Mouse (Mus musculus): ENCODE measurements around the gene Tfpt. TPM values are rescaled to one million over a fixed set of nuclear protein-coding genes. Genes with fewer than 3 reads are reported as not detected.
"Not testable (repeated sequence)": the region's sequence is repeated elsewhere in the genome, so short reads cannot be mapped to it uniquely, and the experiment has no call there.

Tfpt gene
- total RNA-seq, 4 experiments from 2014 or later: 36.3 to 53.8 (median 39.7) TPM

DNA sequence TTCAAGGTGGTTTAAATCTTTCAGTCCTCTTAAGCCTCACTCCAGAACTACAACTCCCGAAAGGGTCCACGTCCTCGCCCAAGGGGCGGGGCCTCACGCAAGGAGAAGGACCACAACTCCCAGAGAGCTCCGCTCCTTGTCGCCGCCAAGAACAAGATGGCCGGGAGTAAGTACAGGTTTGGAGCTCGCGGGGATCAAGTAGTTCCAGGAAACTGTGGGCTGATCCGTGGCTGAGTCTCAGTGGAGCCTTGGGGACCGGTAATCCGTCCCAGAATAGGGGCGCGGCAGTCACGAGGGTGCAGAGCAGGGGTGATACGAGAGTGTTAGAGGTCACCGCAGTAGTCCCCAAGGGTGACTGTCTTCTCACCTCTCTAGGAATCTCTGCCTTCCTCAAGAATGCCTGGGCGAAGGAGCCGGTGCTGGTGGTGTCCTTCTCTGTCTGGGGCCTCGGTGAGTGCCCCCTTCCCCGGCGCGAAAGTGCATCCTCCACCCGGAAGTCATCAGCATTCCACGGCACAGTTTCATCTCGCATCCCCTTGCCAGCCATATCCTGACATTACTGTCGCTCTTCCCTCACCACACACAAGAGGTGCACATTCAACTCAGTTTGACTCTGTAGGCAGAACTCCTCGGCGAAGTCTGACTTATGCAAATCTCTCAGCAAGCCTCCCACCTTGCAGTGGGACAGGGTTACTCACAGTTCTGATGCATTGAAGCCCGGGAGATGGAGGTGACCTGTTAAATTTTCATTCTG is 12.3 kb downstream of the Tfpt start, which contains the start of gene Ndufa3:
Gene Ndufa3 (plus strand): TSS at position 132 of the 754 bp plus-strand sequence.
- peak; percentile 83 to 87 for DNase-seq (ENCODE audit: low spot score in 2 of 2)

DNA sequence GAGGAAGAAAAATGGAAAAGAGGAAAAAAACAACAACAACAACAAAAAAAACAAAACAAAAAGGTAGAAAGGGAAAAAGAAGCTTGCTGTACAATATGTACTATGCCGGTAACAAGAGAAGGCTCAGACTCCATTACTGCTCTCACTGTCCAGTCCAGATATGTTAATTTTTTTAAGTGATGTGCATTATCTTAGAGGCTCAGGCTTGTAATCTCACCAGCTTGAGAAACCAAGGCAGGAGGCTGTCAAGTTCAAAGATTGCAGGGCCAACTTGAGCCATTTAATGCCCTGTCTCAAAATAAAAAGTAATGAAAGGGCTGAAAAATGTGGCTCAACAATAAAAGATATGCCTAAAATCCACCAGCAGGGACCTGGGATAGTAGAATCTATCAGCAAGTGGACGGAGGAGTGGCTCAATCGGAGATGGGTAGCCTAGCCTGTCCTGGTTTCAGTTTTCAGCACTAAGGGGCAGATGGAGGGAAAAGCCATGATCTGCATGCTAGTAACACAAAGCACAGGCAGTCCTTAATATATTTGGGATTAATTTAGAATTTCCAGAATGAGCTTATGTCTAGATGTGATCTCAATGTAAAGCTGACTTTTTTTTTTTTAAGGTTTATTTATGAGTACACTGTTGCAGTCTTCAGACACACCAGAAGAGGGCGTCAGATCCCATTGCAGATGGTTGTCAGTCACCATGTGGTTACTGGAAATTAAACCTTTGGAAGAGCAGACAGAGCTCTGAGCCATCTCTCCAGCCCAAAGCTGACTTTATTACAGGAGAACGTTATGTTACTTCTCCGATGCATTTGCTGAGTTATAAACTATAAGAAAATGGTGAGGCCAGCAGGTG is 13.1 kb downstream of the Tfpt start:
- DNase-seq (ENCODE audit: low spot score in 2 of 2): peak; percentile 41 to 50

DNA sequence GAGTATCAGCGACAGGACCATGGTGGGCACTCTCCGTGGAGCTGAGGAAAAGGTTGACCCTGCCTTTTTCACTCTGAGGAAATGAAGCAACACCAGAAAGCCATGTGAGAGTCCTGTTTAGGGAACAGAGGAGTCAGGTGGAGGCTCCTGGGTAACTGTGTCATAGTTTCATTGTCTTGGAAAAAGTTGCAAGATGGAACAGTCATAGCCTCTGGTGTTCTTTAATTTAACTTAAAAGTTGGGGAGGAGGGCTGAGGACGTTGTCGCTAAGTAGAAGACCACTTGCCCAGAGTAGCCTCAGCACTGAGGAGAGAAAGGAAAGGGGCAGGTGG is 13.7 kb downstream of the Tfpt start, which contains the start of gene Oscar:
Gene Oscar (minus strand): TSS at position 101 of the 332 bp plus-strand sequence.
- DNase-seq (ENCODE audit: low spot score in 2 of 2): no peak

DNA sequence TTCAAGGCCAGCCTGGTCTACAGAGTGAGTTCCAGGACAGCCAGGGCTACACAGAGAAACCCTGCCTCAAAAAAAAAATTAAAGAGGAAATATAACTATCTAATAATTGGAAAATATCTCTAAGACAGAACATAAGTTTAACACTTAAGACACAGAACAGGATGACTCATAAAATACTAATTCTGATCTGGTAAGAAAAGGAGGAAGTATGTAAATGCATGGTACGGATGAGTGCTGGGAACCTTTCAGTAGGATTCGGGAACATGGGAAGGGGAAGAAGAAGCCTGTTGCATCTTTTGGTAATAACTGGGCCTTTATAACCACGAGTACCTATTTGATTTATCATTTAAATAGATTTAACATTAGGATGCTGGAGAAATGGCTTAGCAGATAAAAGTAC is 15.7 kb downstream of the Tfpt start:
- no peak for DNase-seq (ENCODE audit: low spot score in 2 of 2)

DNA sequence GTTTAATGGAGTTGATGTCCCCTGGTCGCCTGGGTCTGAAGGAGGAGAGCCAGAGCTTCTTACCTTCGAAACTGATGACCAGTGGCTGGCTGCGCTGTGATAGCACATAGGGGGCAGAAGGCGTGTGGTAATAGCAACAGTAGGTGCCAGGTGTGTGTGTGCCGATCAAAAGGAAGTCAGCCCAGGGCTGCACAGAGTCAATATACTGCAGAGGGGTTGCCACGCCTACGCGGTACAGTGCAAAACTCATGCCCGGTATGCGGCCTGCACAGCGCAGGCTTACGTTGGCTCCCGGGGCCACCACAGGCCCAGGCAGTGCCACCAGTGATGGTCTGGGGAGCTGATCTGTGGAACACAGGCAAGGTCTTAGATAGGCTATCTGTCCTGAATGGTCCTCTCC is 18.7 kb downstream of the Tfpt start:
- no peak for DNase-seq (ENCODE audit: low spot score in 2 of 2)

DNA sequence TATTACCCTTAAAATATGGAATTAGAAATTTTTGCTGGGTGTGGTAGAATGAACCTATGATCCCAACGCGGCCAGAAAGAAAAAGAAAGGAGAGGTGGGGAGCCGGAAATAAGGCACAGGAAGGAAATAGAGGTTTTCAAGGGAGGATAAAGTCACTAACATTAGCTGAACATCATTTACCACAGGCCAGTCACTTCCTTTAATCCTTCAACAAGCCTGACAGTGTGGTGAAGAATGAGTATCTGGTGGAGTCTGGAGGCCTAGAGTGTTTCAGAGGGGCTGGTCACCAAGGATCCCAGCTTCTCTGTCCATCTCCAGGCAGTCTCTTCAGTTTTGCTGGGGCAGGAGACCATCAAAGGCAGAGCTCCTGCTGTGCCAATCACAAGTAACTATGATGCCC is 19.3 kb downstream of the Tfpt start:
- no peak for DNase-seq (ENCODE audit: low spot score in 2 of 2)

DNA sequence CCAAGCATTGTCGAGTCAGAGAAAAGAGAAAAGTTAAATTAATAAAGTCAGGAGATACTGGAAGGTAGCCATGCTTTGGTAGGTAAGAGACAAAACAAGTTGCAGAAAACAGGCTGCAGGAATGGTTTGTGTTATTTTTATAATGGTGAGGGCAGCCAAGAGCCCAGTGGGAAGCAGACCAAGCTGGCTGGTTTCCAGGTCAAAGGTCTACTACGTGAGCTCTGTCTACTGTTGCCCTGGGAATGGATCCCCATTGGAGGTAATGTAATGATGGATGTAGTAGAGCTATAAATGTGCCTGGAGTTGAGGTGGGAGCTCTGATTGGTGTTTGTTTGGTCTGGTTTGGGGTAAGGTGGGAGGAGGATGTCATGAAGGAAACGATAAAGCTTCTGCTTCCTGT is 20.6 kb downstream of the Tfpt start:
- DNase-seq (ENCODE audit: low spot score in 2 of 2): no peak

DNA sequence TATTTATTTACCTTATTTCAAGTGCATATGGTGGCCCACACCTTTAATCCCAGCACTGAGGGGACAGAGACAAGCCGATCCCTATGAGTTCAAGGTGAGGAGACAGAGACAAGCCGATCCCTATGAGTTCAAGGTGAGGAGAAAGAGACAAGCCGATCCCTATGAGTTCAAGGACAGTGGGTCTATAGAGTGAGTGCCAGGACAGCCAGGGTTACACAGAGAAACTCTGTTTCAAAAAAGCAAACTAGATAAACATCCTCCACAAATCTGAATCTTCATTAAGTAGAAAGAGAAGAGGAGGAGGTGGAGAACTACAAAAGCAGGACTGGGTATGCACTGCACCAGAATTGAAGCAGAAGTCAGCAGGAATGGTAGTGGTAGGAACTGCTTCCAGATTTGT is 21.1 kb downstream of the Tfpt start:
- DNase-seq (ENCODE audit: low spot score in 2 of 2): no peak

DNA sequence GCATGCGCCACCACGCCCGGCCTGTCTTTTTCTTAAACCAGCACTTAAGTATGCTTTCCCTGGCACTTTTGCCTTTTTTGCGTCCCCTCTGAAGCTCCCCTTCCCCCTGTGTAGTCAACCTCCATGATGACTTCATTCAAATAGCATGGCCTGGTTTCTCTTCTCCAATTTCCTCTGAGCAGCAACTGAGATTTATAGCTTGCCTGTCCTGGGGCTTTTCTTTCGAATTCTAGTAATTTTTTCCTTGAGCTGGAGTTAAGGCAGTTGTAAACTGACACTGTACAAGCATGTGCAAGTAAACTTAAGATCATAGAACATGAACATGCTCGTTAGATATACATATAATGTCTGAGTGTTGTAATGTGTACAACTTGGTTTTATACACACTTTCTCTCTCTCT is 22.3 kb downstream of the Tfpt start:
- no peak for DNase-seq (ENCODE audit: low spot score in 2 of 2)

DNA sequence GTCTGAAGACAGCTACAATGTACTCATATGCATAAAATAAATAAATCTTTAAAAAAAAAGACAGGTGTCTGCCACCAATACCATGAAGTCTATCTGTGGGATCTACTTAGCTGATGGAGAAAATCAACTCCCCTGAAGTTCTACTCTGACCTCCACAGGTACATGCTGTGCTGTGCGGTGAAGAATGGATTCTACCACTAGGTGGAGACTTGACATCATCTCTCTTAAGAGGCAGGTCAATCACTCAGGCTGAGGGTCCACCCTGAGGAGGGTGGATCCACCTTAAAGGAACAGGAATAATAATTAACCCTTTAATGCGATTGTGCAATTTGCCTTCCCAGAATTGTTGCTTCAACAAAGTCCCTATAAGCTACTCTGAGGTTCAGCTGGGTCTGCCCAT is 22.9 kb downstream of the Tfpt start:
- DNase-seq (ENCODE audit: low spot score in 2 of 2): no peak

DNA sequence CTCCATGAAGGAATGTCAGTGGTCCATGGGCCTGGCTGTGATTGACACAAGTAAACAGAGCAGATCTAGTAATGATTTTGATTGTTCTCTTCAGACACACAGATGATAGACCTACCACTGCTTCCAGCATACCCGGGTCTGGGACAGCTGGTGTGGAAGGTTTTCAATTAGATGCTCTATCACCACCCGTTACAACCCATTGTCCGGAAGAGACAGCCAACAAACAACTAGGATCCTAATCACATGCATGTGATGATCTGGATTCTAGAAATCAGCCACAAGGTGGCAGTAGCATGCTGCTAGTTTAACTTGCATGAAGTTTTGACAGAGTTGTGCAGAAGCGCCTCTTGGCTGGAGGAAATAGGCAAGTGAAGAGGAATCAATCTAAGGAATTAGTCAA is 28.6 kb downstream of the Tfpt start:
- peak; percentile 49 to 73 for DNase-seq (ENCODE audit: low spot score in 2 of 2)

DNA sequence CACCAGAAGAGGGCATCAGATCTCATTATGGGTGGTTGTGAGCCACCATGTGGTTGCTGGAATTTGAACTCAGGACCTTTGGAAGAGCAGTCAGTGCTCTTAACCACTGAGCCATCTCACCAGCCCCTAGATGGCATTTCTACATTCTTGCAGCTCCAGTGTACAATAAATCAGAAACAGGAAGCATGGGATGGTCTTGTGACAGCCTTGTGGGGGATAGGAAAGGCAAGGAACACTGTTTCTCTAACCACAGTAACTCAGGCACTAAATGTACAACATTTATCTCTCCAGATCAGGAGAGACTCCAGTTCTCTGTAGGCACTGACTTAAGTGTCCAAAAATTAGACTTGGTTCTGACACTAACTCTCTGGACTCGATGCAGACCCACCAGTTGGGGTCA is 32.0 kb downstream of the Tfpt start:
- not testable (repeated sequence) for DNase-seq (ENCODE audit: low spot score in 2 of 2)

DNA sequence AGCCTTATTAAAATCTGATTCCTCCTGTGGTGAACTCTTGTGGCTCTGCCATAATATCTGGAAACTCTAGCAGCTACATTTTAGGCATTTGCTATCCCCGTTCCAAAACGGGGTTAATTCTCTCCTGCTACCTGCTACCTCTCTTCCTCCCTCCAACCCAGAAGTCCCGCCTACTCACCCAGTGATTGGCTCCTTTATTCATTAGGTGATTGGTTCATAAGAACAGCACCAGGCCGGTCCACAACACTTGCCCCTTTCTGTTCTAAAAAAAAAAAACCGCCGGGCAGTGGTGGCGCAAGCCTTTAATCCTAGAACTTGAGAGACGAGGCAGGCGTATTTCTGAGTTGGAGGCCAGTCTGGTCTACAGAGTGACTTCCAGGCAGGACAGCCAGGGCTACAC is 34.6 kb downstream of the Tfpt start:
- no peak for DNase-seq (ENCODE audit: low spot score in 2 of 2)

DNA sequence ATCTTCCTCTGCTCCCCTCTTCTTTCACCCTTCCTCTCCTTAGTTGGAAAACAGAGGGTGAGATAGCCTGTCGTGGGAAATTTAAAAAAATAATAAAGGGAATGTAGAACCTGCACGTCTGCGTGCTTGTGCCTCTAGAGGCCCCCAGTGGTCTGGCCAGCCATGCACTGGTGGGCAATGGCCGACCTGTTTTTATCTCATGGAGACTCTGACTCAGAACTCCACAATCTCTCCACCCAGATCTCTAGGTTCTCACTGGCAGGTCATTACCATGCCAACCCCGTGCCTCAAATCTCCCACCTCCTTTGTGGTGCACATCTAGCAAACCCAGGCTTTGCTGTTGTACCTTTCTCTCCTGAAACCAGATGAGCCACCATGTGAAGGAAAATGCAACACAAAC is 35.0 kb downstream of the Tfpt start:
- no peak for DNase-seq (ENCODE audit: low spot score in 2 of 2)

DNA sequence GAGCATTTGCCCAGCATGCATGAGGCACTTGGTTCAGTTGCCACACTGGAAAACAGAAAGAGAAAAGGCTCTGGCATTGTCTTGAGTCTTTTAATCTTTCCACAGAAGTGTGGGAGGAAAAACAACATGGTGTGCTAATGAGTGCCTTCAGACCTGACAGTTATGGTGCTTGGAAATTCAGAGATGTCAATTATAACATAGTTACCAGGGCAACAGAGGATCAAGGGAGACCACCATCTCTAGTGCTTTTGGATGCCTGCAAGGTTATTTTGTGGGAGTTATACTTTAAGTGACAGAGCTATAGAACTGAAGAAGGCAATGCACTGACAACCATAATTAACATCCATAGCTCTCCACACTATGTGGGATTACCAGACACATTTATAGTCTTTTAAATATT is 35.9 kb downstream of the Tfpt start:
- DNase-seq (ENCODE audit: low spot score in 2 of 2): no peak

DNA sequence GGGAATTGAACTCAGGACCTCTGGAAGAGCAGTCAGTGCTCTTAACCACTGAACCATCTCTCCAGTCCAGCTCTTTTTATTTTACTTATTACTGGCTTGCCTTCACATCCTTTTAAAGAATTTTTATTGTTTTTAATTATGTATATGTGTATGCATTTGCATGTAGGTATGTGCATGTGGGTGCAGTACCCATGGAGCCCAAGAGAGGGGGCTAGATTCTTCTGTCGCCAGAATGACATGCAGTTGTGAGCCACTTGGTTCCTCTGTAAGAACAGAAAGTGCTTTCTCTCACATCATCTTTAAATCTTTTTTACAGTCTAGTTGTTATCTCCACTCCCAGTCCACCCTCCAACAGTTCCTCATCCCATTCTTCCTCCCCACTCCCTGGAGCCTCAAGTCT is 38.2 kb downstream of the Tfpt start:
- DNase-seq (ENCODE audit: low spot score in 2 of 2): no peak

DNA sequence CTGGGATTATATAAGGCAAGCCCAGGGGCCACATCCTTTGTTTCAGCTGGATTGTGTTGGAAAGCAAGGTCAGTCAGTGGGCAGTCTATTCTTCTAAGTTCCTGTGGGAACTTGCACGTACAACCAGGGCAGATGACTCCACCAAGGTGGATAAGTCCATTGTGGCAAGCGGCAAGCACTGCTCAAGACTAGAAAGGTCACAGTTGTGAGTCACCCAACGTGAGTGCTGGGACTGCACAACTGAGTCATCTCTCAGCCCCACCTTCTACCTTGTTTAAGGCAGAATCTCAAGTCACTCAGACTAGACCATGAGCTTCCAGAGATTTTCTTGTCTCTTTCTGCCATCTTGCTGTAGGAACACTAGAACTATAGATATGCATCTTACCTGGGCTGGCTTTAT is 39.2 kb downstream of the Tfpt start:
- no peak for DNase-seq (ENCODE audit: low spot score in 2 of 2)

DNA sequence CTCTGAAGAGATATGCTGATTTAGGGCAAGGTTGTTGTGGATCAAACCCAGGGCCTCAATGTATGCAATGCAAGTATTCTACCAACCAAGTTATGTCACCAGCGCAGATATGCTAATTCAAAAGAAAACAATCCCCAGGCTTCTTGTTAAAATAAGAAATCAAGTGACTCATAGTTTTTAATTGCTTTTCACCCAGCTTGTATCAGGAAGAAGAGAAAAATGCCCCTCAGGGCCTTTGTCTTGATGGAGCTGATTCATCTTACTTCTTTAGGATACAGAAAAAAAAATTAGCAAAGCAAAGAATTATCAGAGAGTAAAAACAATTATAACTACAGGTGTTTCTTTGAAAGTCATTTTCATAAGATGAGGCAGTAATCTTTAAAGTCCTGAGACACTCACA is 42.4 kb downstream of the Tfpt start:
- no peak for DNase-seq (ENCODE audit: low spot score in 2 of 2)

DNA sequence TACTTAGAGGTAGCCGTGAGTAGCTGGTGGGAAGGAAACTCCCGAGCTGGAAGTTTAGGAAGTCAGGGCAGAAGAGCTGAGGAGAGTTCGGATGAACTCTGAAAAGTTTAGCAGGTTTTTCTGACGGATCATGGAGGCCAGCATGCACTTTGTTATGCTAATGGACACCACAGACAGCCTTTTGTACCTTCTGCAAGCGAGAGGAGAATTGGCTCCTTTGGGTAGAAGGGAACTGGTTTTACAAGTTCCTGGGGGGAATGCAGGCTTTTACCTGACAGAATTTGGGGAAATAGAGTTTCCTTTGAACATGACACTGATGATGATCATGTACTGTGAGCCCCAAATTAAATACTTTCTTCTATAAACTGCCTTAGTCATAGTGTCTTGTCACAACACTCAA is 43.5 kb downstream of the Tfpt start:
- DNase-seq (ENCODE audit: low spot score in 2 of 2): no peak

DNA sequence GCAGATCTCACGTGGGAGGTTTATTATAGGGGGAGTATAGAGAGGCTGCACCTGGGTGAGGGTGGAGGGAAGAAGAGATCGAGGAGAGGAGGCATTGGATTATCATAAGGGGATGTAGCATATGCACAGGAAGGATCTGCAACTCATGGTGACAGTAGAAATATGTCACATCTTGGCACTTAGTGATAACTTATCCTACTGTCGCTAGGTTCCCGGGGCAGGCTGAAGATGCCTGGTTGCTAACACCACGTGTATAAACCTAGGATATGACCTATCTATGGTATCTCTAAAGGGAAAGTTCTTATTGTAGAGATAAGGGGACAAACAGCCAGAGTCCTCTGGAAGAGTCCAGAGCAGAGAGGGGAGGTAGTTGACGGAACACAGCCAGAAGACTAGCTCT is 44.0 kb downstream of the Tfpt start:
- DNase-seq (ENCODE audit: low spot score in 2 of 2): no peak

DNA sequence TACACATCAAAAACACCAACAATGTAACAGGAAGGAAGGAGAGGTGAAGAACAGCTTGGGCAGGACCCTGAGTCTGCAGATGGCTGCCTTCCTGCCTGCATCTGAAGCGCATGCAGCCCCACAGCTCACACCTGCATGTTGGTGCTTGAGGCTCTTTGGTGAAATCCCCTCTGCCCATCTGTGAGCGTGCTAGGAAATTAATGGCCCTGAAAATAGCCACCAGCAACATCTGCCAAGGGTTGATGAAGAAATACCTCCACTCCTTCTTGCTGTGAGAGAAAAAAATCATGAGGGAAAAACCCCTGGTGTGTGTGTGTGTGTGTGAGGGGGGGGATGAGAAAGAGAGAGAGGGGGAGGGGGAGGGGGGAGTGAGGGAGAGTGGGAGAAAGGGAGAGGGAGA is 49.7 kb downstream of the Tfpt start:
- no peak for DNase-seq (ENCODE audit: low spot score in 2 of 2)

DNA sequence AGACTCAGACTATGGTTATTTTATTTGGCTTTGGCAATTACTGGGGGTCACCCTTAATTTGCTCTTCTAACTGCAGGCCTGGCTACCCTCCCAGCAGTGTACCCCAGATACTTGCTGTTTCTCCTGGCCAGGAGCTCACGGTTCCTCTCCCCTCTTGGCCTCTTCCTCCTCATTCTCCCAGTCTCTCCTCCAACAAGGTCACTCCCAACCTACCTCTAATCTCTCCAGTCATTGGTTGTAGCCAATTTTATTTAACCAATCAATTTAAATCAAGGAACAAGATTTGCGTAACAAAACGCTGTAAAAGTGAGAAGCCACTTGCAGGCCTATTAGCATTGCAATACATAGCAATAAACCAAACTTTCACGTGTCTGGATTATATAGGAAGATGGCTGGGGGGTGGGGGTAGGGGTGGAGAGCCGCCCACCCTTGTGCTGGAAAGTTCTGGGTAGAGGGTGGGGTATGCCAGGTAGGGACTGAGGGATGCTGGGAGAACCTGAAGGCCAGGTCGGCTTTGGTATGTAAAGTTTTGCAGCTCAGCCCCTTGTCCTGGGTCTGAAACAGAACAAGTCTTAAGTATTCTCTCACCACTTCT is 50.7 kb downstream of the Tfpt start:
- no peak for DNase-seq (ENCODE audit: low spot score in 2 of 2)
